Mouse (Mus musculus) liver, embryonic 13.5 days (tissue): ENCODE results near the gene Pik3r2. TPM values are rescaled to one million over a fixed set of nuclear protein-coding genes. Genes with fewer than 3 reads are reported as not detected.

Source experiments
- ATAC-seq: fragments of 200-750 bp; cut with Nextera tagmentation; 2 replicates; pipeline ENCODE4 v1.8.0; 2017; ENCODE audit warnings: low read depth, mild to moderate bottlenecking, moderate number of reproducible peaks, moderate library complexity
- DNase-seq: peaks from one replicate; pipeline ENCODE4 v3.0.0; 2022
- H3K27ac ChIP-seq: fragments of 300-500 bp; sonication (generic); 2 replicates; pipeline ENCODE4 v1.5.1; 2015; ENCODE audit warnings: moderate library complexity, mild to moderate bottlenecking, inconsistent platforms
- H3K27me3 ChIP-seq: fragments of 300-500 bp; sonication (generic); 2 replicates; pipeline ENCODE4 v1.6.1; 2015; ENCODE audit warnings: mild to moderate bottlenecking, inconsistent platforms
- H3K36me3 ChIP-seq: fragments of 300-500 bp; sonication (generic); 2 replicates; pipeline ENCODE4 v1.6.1; 2015; ENCODE audit warnings: mild to moderate bottlenecking, inconsistent platforms
- H3K4me1 ChIP-seq: fragments of 300-500 bp; sonication (generic); replicated peaks from 2 replicates; pipeline ENCODE4 v1.6.1; 2015; ENCODE audit warnings: inconsistent platforms
- H3K4me2 ChIP-seq: fragments of 300-500 bp; sonication (generic); 2 replicates; pipeline ENCODE4 v1.6.1; 2015; ENCODE audit warnings: inconsistent platforms, mild to moderate bottlenecking, moderate library complexity
- H3K4me3 ChIP-seq: fragments of 300-500 bp; sonication (generic); replicated peaks from 2 replicates; pipeline ENCODE4 v1.5.1; 2015; ENCODE audit warnings: mild to moderate bottlenecking, inconsistent platforms
- H3K9ac ChIP-seq: fragments of 300-500 bp; sonication (generic); 2 replicates; pipeline ENCODE4 v1.6.1; 2015; ENCODE audit warnings: mild to moderate bottlenecking, inconsistent platforms
- H3K9me3 ChIP-seq: fragments of 300-500 bp; sonication (generic); replicated peaks from 2 replicates; pipeline ENCODE4 v1.6.1; 2016; ENCODE audit warnings: inconsistent platforms
- WGBS: fragments of 180-500 bp; shearing (Covaris S2); methylation state at CpG from one replicate; pipeline ENCODE4 v1.1.7; 2015; ENCODE audit not compliant: insufficient replicate concordance; 5-methylcytosine and 5-hydroxymethylcytosine counted together
- microRNA-seq: library from miRNA; unstranded; fragments of <30 nt; microRNA quantifications from one replicate; pipeline ENCODE4, GENCODE M21; 2016
- polyA plus RNA-seq: library from polyadenylated mRNA; unstranded; fragments of >200 nt; fragmentation: Nextera tagmentation; extraction: Ambion mirVana; gene quantifications from 2 replicates; pipeline ENCODE4 v1.2.1, GENCODE M21; 2015

The Pik3r2 gene
- polyA plus RNA-seq, 1 experiment from 2014 or later: 18.2 TPM

- no peak for DNase-seq
- H3K9me3 ChIP-seq: no peaks in the 10 kb centered on the region
- peaks cover 63% of the 10 kb centered on the region for H3K27me3 ChIP-seq
- 37% methylated on average over 11 of the region's 11 CpGs for WGBS
- H3K4me3 ChIP-seq: no peak overlapping the region
- no peak for ATAC-seq
- H3K27ac ChIP-seq: no peak overlapping the region
- H3K4me2 ChIP-seq: no peak overlapping the region
- H3K36me3 ChIP-seq: no peaks in the 10 kb centered on the region
- H3K4me1 ChIP-seq: peaks cover 12% of the 10 kb centered on the region; the same call in 1 of the 2 replicates
- H3K9ac ChIP-seq: no peak overlapping the region
Observed at GRCm38 (mm10) chr8:70726721-70727120, 49.8 kb downstream of the Pik3r2 start.

DNA sequence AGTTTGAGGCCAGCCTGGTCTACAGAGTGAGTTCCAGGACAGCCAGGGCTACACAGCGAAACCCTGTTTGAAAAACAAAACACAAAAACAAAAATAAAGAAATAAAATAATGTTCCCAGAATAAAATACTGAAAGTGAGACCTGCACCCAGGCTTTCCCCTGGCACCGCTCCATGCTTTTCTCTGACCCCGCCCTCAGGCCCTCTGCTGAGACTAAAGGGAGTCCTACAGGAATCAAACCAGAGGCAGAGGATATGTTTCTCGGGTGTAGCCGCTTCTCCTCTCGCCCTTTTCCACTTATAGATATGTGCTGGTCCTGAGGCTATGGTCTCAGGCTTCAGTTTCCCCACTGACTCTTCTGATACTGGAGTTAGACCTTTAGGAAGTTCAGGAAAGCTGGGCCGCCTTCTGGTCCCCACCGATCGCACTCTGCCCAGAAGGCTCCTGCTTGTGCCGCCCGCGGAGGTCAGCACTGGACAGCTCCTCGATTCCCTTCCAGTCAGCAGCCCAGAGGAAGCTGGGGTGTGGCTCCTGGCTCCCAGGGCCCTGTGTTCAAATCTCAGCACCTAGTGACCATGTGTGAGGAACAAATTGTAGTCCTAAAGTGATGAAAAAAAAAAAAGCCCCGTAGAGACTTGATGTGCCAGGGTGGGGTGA lies 50.6 kb downstream of the Pik3r2 start:
- H3K27me3 ChIP-seq: peaks cover 56% of the 10 kb centered on the region
- 25% methylated on average over 14 of the region's 14 CpGs for WGBS
- no peaks in the 10 kb centered on the region for H3K9me3 ChIP-seq
- no peak overlapping the region for H3K9ac ChIP-seq
- no peak overlapping the region for H3K4me2 ChIP-seq
- no peaks in the 10 kb centered on the region for H3K36me3 ChIP-seq
- no peak overlapping the region for H3K27ac ChIP-seq
- DNase-seq (no peak), ATAC-seq (no peak)
- peaks cover 14% of the 10 kb centered on the region; the same call in 1 of the 2 replicates for H3K4me1 ChIP-seq
- H3K4me3 ChIP-seq: no peak overlapping the region

- H3K27me3 ChIP-seq: peaks cover 43% of the 10 kb centered on the region
- no peak overlapping the region for H3K4me3 ChIP-seq
- H3K4me1 ChIP-seq: 0 out of 2 replicates have a peak, but pooled peaks cover 7% of the 10 kb centered on the region
- WGBS: 59% methylated on average over 12 of the region's 12 CpGs
- no peaks in the 10 kb centered on the region for H3K9me3 ChIP-seq
- peak overlapping the region; percentile 84 for H3K27ac ChIP-seq
- H3K4me2 ChIP-seq: peak overlapping the region; percentile 23; the same call in 1 of the 2 replicates
- H3K9ac ChIP-seq: 0 out of 2 replicates have a peak overlapping the region, but pooled peaks have one; percentile 26
- ATAC-seq: 0 out of 2 replicates have a peak, but pooled peaks have one; percentile 14
- DNase-seq: no peak
- no peaks in the 10 kb centered on the region for H3K36me3 ChIP-seq
Observed at GRCm38 (mm10) chr8:70724216-70724615, 52.3 kb downstream of the Pik3r2 start.

DNA sequence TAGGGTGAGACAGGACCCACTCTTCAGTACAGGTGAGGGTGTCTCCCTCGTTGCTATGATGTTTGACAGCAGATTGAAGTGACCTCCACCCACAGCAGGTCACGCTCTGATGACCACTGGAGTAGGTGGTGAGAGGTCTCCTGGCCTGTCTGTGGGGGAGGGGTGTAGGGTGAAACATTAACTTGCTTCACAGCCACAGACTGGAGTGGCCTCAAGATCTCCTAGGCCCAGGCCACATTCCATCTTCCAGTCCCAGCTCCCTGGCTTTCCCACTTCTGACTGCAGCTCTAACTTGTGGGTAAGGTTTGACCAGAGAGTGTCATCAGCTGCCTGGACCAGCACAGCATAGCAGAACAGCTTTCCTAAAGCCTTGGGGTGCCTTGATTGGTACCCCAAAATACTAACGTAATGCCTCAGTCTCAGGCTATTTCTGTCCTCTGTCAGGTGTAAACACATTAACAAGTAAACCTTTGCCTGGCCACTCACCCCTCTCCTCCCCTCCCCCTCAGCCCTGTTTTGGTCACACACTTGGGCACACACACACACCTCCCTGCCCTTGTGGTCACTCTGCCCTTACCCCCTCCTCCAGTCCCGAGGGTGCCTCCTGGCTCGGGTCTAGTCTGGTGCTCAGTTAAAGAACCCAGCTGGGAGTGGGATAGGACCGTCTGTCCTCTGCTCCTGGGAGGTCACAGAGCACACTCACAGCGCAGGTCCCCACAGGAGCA lies 52.9 kb downstream of the Pik3r2 start, which contains the start of gene Pde4c:
Gene Pde4c (plus strand): TSS at position 235 of the 725 bp plus-strand sequence.
- Histone ChIP-seq H3K9me3 (no peaks in the 10 kb centered on the region), H3K9ac (peak within 1 kb of the TSS; percentile 26; the same call in 1 of the 2 replicates), H3K4me1 (peaks cover 8% of the 10 kb centered on the region; the same call in 1 of the 2 replicates), H3K4me3 (no peak within 1 kb of the TSS), H3K27me3 (peaks cover 40% of the 10 kb centered on the region), H3K36me3 (no peaks in the 10 kb centered on the region), H3K27ac (peak within 1 kb of the TSS; percentile 84), H3K4me2 (peak within 1 kb of the TSS; percentile 23; the same call in 1 of the 2 replicates)
- ATAC-seq: peak; percentile 72
- DNase-seq: no peak
- 47% methylated on average over 7 of the region's 7 CpGs for WGBS

- ATAC-seq (no peak), DNase-seq (no peak)
- no peak overlapping the region for H3K27ac ChIP-seq
- 72% methylated on average over 8 of the region's 8 CpGs for WGBS
- H3K27me3 ChIP-seq: peaks cover 26% of the 10 kb centered on the region
- H3K4me2 ChIP-seq: no peak overlapping the region
- H3K36me3 ChIP-seq: no peaks in the 10 kb centered on the region
- H3K9ac ChIP-seq: no peak overlapping the region
- H3K4me1 ChIP-seq: peaks cover 7% of the 10 kb centered on the region; the same call in 1 of the 2 replicates
- H3K4me3 ChIP-seq: no peak overlapping the region
- no peaks in the 10 kb centered on the region for H3K9me3 ChIP-seq
Observed at GRCm38 (mm10) chr8:70721601-70722000, 54.9 kb downstream of the Pik3r2 start.

DNA sequence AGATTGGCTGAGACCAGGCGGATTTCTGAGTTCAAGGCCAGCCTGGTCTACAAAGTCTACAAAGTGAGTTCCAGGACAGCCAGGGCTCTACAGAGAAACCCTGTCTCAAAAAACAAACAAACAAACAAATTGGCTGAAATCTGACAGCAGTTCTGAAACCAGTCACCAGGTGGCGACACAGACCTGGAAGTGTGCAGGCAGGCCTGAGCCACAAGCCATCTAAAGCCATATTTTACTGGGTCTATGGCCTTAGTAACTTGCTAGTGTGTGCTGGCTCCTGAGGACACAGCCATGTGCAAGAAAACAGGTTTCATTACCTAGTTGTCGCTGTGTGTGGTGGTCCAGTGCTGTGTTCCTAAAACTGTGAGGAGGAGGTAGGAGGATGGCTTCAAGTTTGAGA lies 55.8 kb downstream of the Pik3r2 start:
- H3K27ac ChIP-seq: no peak overlapping the region
- peaks cover 18% of the 10 kb centered on the region for H3K27me3 ChIP-seq
- no peaks in the 10 kb centered on the region for H3K9me3 ChIP-seq
- H3K36me3 ChIP-seq: no peaks in the 10 kb centered on the region
- no peak overlapping the region for H3K9ac ChIP-seq
- H3K4me3 ChIP-seq: no peak overlapping the region
- WGBS: under 1% methylated on average over 3 of the region's 3 CpGs
- H3K4me2 ChIP-seq: no peak overlapping the region
- DNase-seq (peak; percentile 63), ATAC-seq (no peak)
- H3K4me1 ChIP-seq: peaks cover 7% of the 10 kb centered on the region; the same call in 1 of the 2 replicates

DNA sequence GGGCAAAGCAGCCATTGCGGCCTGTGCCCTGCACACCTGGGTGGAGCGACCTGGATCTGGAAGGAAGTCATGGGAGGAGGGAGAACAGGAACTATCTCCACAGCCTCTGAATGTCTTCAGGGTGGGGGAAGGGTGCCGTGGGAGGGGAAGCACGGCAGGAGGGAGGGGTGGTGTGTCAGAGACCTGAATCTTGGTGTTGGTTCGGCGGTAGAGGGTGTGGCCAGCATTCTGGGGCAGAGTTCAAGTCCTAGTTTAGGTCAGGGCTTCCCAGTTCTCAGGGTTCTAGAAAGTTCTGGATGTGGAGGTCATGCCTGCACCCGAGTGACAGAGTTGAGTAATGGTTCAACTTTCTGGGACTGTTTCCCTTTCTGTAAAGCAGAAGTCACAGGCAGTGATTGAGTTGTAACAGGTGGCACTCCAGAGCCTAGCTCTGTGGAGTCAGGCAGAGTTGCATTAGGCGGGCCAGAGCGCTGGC lies 56.7 kb downstream of the Pik3r2 start:
- Histone ChIP-seq H3K36me3 (no peaks in the 10 kb centered on the region), H3K4me2 (no peak overlapping the region), H3K4me1 (peaks cover 7% of the 10 kb centered on the region; the same call in 1 of the 2 replicates), H3K27ac (no peak overlapping the region), H3K4me3 (no peak overlapping the region), H3K27me3 (peaks cover 17% of the 10 kb centered on the region; the same call in 1 of the 2 replicates), H3K9ac (no peak overlapping the region), H3K9me3 (no peaks in the 10 kb centered on the region)
- no peak for ATAC-seq
- 29% methylated on average over 9 of the region's 9 CpGs for WGBS
- no peak for DNase-seq

DNA sequence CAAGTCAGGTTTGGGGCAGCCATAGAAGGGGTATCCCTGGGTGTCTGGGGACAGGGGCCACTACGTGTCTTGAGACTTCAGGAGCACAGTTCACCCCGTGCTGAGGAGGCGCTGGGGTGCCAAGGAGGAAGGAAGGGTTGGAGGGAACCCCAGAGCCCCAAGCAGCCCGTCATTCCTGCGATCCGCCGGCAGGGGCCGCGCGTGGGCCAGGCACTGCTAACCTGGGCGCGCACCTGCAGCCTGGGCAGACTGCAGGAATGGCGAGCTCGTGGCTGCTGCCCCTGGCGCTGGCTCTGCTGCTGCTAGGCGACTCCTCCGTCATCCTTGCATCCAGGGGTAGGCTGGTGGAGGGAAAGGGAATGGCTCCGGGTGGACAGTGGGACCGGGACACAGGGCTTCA lies 58.2 kb downstream of the Pik3r2 start, which contains the start of gene Gm3336:
Gene Gm3336 (plus strand): TSS at position 247 of the 400 bp plus-strand sequence.
- H3K4me1 ChIP-seq: peaks cover 7% of the 10 kb centered on the region; the same call in 1 of the 2 replicates
- no peak within 1 kb of the TSS for H3K27ac ChIP-seq
- 1% methylated on average over 19 of the region's 19 CpGs for WGBS
- H3K4me2 ChIP-seq: 0 out of 2 replicates have a peak within 1 kb of the TSS, but pooled peaks have one; percentile 24
- H3K4me3 ChIP-seq: no peak within 1 kb of the TSS
- H3K9me3 ChIP-seq: no peaks in the 10 kb centered on the region
- DNase-seq (peak; percentile 49), ATAC-seq (peak; percentile 45; the same call in 1 of the 2 replicates)
- peaks cover 13% of the 10 kb centered on the region; the same call in 1 of the 2 replicates for H3K27me3 ChIP-seq
- H3K36me3 ChIP-seq: no peaks in the 10 kb centered on the region
- H3K9ac ChIP-seq: no peak within 1 kb of the TSS

Small RNA genes within 50 kb of the gene (microRNA-seq; reads per million reads assigned to microRNA genes)
- gene Mir7240: not detected

Other genes with a start within 250 kb of the Pik3r2 start
- 177 and 182 TPM in 2 replicates for gene Fkbp8, start 249.0 kb downstream of the Pik3r2 start, polyA plus RNA-seq
- gene Kxd1, start 248.8 kb downstream of the Pik3r2 start, polyA plus RNA-seq: 36.2 TPM in 2 replicates
- 9.7 and 10.5 TPM in 2 replicates for gene Ell, start 237.3 kb downstream of the Pik3r2 start, polyA plus RNA-seq
- 82.8 and 84.9 TPM in 2 replicates for gene Isyna1, start 182.3 kb downstream of the Pik3r2 start, polyA plus RNA-seq
- gene Ssbp4, start 167.8 kb downstream of the Pik3r2 start, polyA plus RNA-seq: 54.2 and 62.4 TPM in 2 replicates
- 5.4 and 5.6 TPM in 2 replicates for gene Lrrc25, start 160.6 kb downstream of the Pik3r2 start, polyA plus RNA-seq
- 3.9 and 4.1 TPM in 2 replicates for gene Gdf15, start 144.3 kb downstream of the Pik3r2 start, polyA plus RNA-seq
- 17.9 and 19.5 TPM in 2 replicates for gene Pgpep1, start 116.3 kb downstream of the Pik3r2 start, polyA plus RNA-seq
- 185 and 200 TPM in 2 replicates for gene Lsm4, start 103.5 kb downstream of the Pik3r2 start, polyA plus RNA-seq
- gene Jund, start 77.8 kb downstream of the Pik3r2 start, polyA plus RNA-seq: 17.9 and 22.0 TPM in 2 replicates
- gene Iqcn, start 73.3 kb downstream of the Pik3r2 start, polyA plus RNA-seq: not detected in 2 replicates
- 0.14 TPM in 1 of 2 replicates, not detected in the other for gene Gm3336, start 58.2 kb downstream of the Pik3r2 start, polyA plus RNA-seq
- 0.40 and 0.43 TPM in 2 replicates for gene Pde4c, start 53.0 kb downstream of the Pik3r2 start, polyA plus RNA-seq
- gene Rab3a, start 22.0 kb downstream of the Pik3r2 start, polyA plus RNA-seq: 2.7 and 3.9 TPM in 2 replicates
- 45.6 and 50.4 TPM in 2 replicates for gene Mpv17l2, start 15.8 kb downstream of the Pik3r2 start, polyA plus RNA-seq
- 4.9 and 6.2 TPM in 2 replicates for gene Mast3, start 28.3 kb upstream of the Pik3r2 start, polyA plus RNA-seq
- 0.20 and 0.21 TPM in 2 replicates for gene Il12rb1, start 31.7 kb upstream of the Pik3r2 start, polyA plus RNA-seq
- 11.7 and 12.6 TPM in 2 replicates for gene Arrdc2, start 63.0 kb upstream of the Pik3r2 start, polyA plus RNA-seq
- gene Kcnn1, start 86.5 kb upstream of the Pik3r2 start, polyA plus RNA-seq: 0.29 and 0.44 TPM in 2 replicates
- 70.9 and 76.5 TPM in 2 replicates for gene Ccdc124, start 97.2 kb upstream of the Pik3r2 start, polyA plus RNA-seq
- 0.03 TPM in 2 replicates for gene Slc5a5, start 116.0 kb upstream of the Pik3r2 start, polyA plus RNA-seq
- 2,606 and 3,100 TPM in 2 replicates for gene Rpl18a, start 120.7 kb upstream of the Pik3r2 start, polyA plus RNA-seq
- 17.7 and 19.0 TPM in 2 replicates for gene Map1s, start 129.2 kb upstream of the Pik3r2 start, polyA plus RNA-seq